Mouse (Mus musculus) lung, postnatal 0 days (tissue): ENCODE measurements around the gene RPS10-NUDT3. TPM values are rescaled to one million over a fixed set of nuclear protein-coding genes. Genes with fewer than 3 reads are reported as not detected.
A peak's percentile ranks its signal among the peaks of the same experiment; 100 is the strongest.

Experiments
- ATAC-seq: fragments of 200-750 bp; cut with Nextera tagmentation; 2 replicates; pipeline ENCODE4 v1.8.0; 2017; ENCODE audit warnings: moderate library complexity
- DNase-seq: peaks from one replicate; pipeline ENCODE4 v3.0.0-alpha.2; 2016; ENCODE audit warnings: low spot score
- H3K27ac ChIP-seq: fragments of 300-500 bp; sonication (generic); 2 replicates; pipeline ENCODE4 v1.5.1; 2014; ENCODE audit warnings: antibody characterized with exemption, mild to moderate bottlenecking, low read length, mixed read lengths
- H3K27me3 ChIP-seq: fragments of 300-500 bp; sonication (generic); replicated peaks from 2 replicates; pipeline ENCODE4 v1.6.1; 2014; ENCODE audit warnings: low read length, mixed read lengths; ENCODE audit not compliant: insufficient read depth
- H3K36me3 ChIP-seq: fragments of 300-500 bp; sonication (generic); 2 replicates; pipeline ENCODE4 v1.6.1; 2014; ENCODE audit warnings: low read length, mixed read lengths; ENCODE audit not compliant: insufficient read depth
- H3K4me1 ChIP-seq: fragments of 300-500 bp; sonication (generic); 2 replicates; pipeline ENCODE4 v1.6.1; 2014; ENCODE audit warnings: antibody characterized with exemption, low read depth, low read length, mixed read lengths; ENCODE audit not compliant: insufficient read depth
- H3K4me2 ChIP-seq: fragments of 300-500 bp; sonication (generic); replicated peaks from 2 replicates; pipeline ENCODE4 v1.6.1; 2014; ENCODE audit warnings: low read depth, mild to moderate bottlenecking, low read length, moderate library complexity, mixed read lengths
- H3K4me3 ChIP-seq: fragments of 300-500 bp; sonication (generic); 2 replicates; pipeline ENCODE4 v1.5.1; 2014; ENCODE audit warnings: low read depth, low read length
- H3K9ac ChIP-seq: fragments of 300-500 bp; sonication (generic); replicated peaks from 2 replicates; pipeline ENCODE4 v1.6.1; 2014; ENCODE audit warnings: low read depth, mild to moderate bottlenecking
- H3K9me3 ChIP-seq: fragments of 300-500 bp; sonication (generic); 2 replicates; pipeline ENCODE4 v1.6.1; 2016; ENCODE audit warnings: low read length, mixed read lengths
- CTCF ChIP-seq: IDR thresholded peaks from 2 replicates; pipeline ENCODE4 v1.5.1; 2016; ENCODE audit warnings: antibody characterized with exemption, mild to moderate bottlenecking
- EP300 ChIP-seq: IDR thresholded peaks from 2 replicates; pipeline ENCODE4 v1.6.1; 2016; ENCODE audit warnings: antibody characterized with exemption, mild to moderate bottlenecking, control low read depth
- WGBS: fragments of 180-500 bp; shearing (Covaris S2); extraction: QIAGEN DNeasy Blood & Tissue Kit; methylation state at CpG from one replicate; pipeline ENCODE4 v1.1.7; 2014; 5-methylcytosine and 5-hydroxymethylcytosine counted together
- polyA plus RNA-seq: library from polyadenylated mRNA; unstranded; fragments of >200 nt; fragmentation: Nextera tagmentation; extraction: Ambion mirVana; gene quantifications from 2 replicates; pipeline ENCODE4 v1.2.1, GENCODE M21; 2015

RPS10-NUDT3 gene
- polyA plus RNA-seq, 1 experiment from 2014 or later = not detected

GRCm38 (mm10) chr17:27564391-27565162, 70.4 kb downstream of the RPS10-NUDT3 start:
- WGBS = 15% methylated on average over 19 of the region's 20 CpGs
- peak overlapping the region; percentile 98 for H3K4me2 ChIP-seq
- peak overlapping the region; percentile 56; the same call in 1 of the 2 replicates for H3K9ac ChIP-seq
- no peak for DNase-seq
- no peak overlapping the region for H3K27ac ChIP-seq
- TF ChIP-seq CTCF (peak; percentile 57), EP300 (no peak)
- no peaks in the 10 kb centered on the region for H3K27me3 ChIP-seq
- peaks cover 6% of the 10 kb centered on the region; the same call in 1 of the 2 replicates for H3K4me1 ChIP-seq
- H3K4me3 ChIP-seq = peak overlapping the region; percentile 61
- H3K9me3 ChIP-seq = no peaks in the 10 kb centered on the region
- ATAC-seq = no peak; the same call in 1 of the 2 replicates
- H3K36me3 ChIP-seq = no peaks in the 10 kb centered on the region

GRCm38 (mm10) chr17:27563771-27564244, 71.2 kb downstream of the RPS10-NUDT3 start:
- Histone ChIP-seq H3K4me2 (no peak overlapping the region), H3K36me3 (no peaks in the 10 kb centered on the region), H3K9me3 (no peaks in the 10 kb centered on the region), H3K27me3 (no peaks in the 10 kb centered on the region), H3K9ac (no peak overlapping the region), H3K4me3 (no peak overlapping the region), H3K27ac (no peak overlapping the region), H3K4me1 (peaks cover 6% of the 10 kb centered on the region; the same call in 1 of the 2 replicates)
- 61% methylated on average over 7 of the region's 7 CpGs for WGBS
- DNase-seq (no peak), ATAC-seq (no peak)
- TF ChIP-seq CTCF = no peak
- no peak for TF ChIP-seq EP300

- ATAC-seq (no peak), DNase-seq (peak; percentile 70)
- H3K27me3 ChIP-seq = no peaks in the 10 kb centered on the region
- no peaks in the 10 kb centered on the region for H3K9me3 ChIP-seq
- peaks cover 12% of the 10 kb centered on the region; the same call in 1 of the 2 replicates for H3K4me1 ChIP-seq
- no peaks in the 10 kb centered on the region for H3K36me3 ChIP-seq
- H3K4me3 ChIP-seq = no peak overlapping the region
- no peak overlapping the region for H3K9ac ChIP-seq
- no peak overlapping the region for H3K27ac ChIP-seq
- TF ChIP-seq CTCF (no peak), EP300 (0 out of 2 replicates have a peak, but pooled peaks have one; percentile 18)
- no peak overlapping the region for H3K4me2 ChIP-seq
- 56% methylated on average over 8 of the region's 11 CpGs for WGBS
Measured at GRCm38 (mm10) chr17:27561809-27562526, 73.1 kb downstream of the RPS10-NUDT3 start.

GRCm38 (mm10) chr17:27560926-27561480, 74.0 kb downstream of the RPS10-NUDT3 start:
- no peak for ATAC-seq
- H3K27ac ChIP-seq = no peak overlapping the region
- H3K4me1 ChIP-seq = peaks cover 12% of the 10 kb centered on the region; the same call in 1 of the 2 replicates
- WGBS = 74% methylated on average over 13 of the region's 13 CpGs
- H3K9me3 ChIP-seq = no peaks in the 10 kb centered on the region
- H3K4me2 ChIP-seq = no peak overlapping the region
- TF ChIP-seq CTCF (no peak), EP300 (no peak)
- DNase-seq = no peak
- no peak overlapping the region for H3K9ac ChIP-seq
- H3K36me3 ChIP-seq = no peaks in the 10 kb centered on the region
- no peak overlapping the region for H3K4me3 ChIP-seq
- H3K27me3 ChIP-seq = no peaks in the 10 kb centered on the region

- DNase-seq (no peak), ATAC-seq (no peak)
- no peaks in the 10 kb centered on the region for H3K36me3 ChIP-seq
- H3K4me3 ChIP-seq = no peak overlapping the region
- H3K9me3 ChIP-seq = no peaks in the 10 kb centered on the region
- H3K4me1 ChIP-seq = peaks cover 6% of the 10 kb centered on the region; the same call in 1 of the 2 replicates
- no peak overlapping the region for H3K9ac ChIP-seq
- H3K27me3 ChIP-seq = no peaks in the 10 kb centered on the region
- H3K27ac ChIP-seq = no peak overlapping the region
- TF ChIP-seq CTCF (no peak), EP300 (no peak)
- 66% methylated on average over 10 of the region's 12 CpGs for WGBS
- H3K4me2 ChIP-seq = no peak overlapping the region
Measured at GRCm38 (mm10) chr17:27559596-27559995, 75.4 kb downstream of the RPS10-NUDT3 start.

GRCm38 (mm10) chr17:27558845-27559244, 76.2 kb downstream of the RPS10-NUDT3 start:
- WGBS = 15% methylated on average over 5 of the region's 5 CpGs
- TF ChIP-seq EP300 (no peak), CTCF (no peak)
- H3K36me3 ChIP-seq = no peaks in the 10 kb centered on the region
- H3K4me3 ChIP-seq = no peak overlapping the region
- H3K27ac ChIP-seq = no peak overlapping the region
- no peaks in the 10 kb centered on the region for H3K27me3 ChIP-seq
- no peak for DNase-seq
- H3K9me3 ChIP-seq = no peaks in the 10 kb centered on the region
- peaks cover 6% of the 10 kb centered on the region; the same call in 1 of the 2 replicates for H3K4me1 ChIP-seq
- H3K9ac ChIP-seq = no peak overlapping the region
- H3K4me2 ChIP-seq = no peak overlapping the region
- no peak for ATAC-seq
